Mouse (Mus musculus): ENCODE results near the gene Tcerg1l. TPM values are rescaled to one million over a fixed set of nuclear protein-coding genes. Genes with fewer than 3 reads are reported as not detected.

Tcerg1l gene
- total and polyA plus RNA-seq, 3 experiments, result not detected

- H3K27me3 ChIP-seq (ENCODE audit: control insufficient read depth in 1 of 2, insufficient read depth in 2 of 2, low read length in 2 of 2), result no peaks in the 10 kb centered on the region
- H3K9ac ChIP-seq (ENCODE audit: control insufficient read depth, low read depth, low read length, poor library complexity, severe bottlenecking), result no peak overlapping the region
- DNase-seq (ENCODE audit: low read depth, low spot score), result no peak
- TF ChIP-seq MYB (IDR thresholded peaks at IDR 0.05; ENCODE audit: low read depth, low read length) (no peak), TCF12 (IDR thresholded peaks at IDR 0.05; ENCODE audit: low read depth, low read length) (no peak), MAFK (IDR thresholded peaks at IDR 0.05; ENCODE audit: borderline replicate concordance, low read depth, low read length) (no peak), MAZ (IDR thresholded peaks at IDR 0.05; ENCODE audit: low read depth, low read length) (no peak), POLR2A (IDR thresholded peaks at IDR 0.05; ENCODE audit: control insufficient read depth in 1 of 2, insufficient read depth in 1 of 2, low read depth in 1 of 2, low read length in 2 of 2, poor library complexity in 1 of 2) (no peak), EP300 (IDR thresholded peaks at IDR 0.05; ENCODE audit: low read depth in 1 of 2, low read length in 2 of 2) (no peak), NELFE (IDR thresholded peaks at IDR 0.05; ENCODE audit: low read depth, low read length) (no peak), ZMIZ1 (IDR thresholded peaks at IDR 0.05; ENCODE audit: low read depth, low read length) (no peak), RAD21 (IDR thresholded peaks at IDR 0.05; ENCODE audit: low read depth, low read length) (no peak), MAX (IDR thresholded peaks at IDR 0.05; ENCODE audit: low read length) (no peak), MEF2A (IDR thresholded peaks at IDR 0.05; ENCODE audit: extremely low read depth, insufficient replicate concordance, low read depth, low read length, poor library complexity, severe bottlenecking) (no peak), CHD2 (IDR thresholded peaks at IDR 0.05; ENCODE audit: low read length) (no peak), BHLHE40 (IDR thresholded peaks at IDR 0.05; ENCODE audit: borderline replicate concordance, low read depth, low read length) (no peak), ZNF384 (IDR thresholded peaks at IDR 0.05; ENCODE audit: low read depth, low read length) (no peak), MYC (IDR thresholded peaks at IDR 0.05; ENCODE audit: low read depth, low read length) (no peak), ZKSCAN1 (IDR thresholded peaks at IDR 0.05; ENCODE audit: low read depth, low read length) (no peak), E2F4 (IDR thresholded peaks at IDR 0.05; ENCODE audit: borderline replicate concordance, low read depth, low read length) (no peak), JUND (IDR thresholded peaks at IDR 0.05; ENCODE audit: low read depth, low read length) (no peak), RCOR1 (IDR thresholded peaks at IDR 0.05; ENCODE audit: low read depth, low read length) (no peak)
- H3K4me1 ChIP-seq (ENCODE audit: control insufficient read depth in 1 of 2, insufficient read depth in 2 of 2, low read length in 2 of 2), result no peaks in the 10 kb centered on the region
- H3K27ac ChIP-seq (ENCODE audit: control insufficient read depth, low read depth, low read length), result no peak overlapping the region
- H3K36me3 ChIP-seq (ENCODE audit: control insufficient read depth in 1 of 2, insufficient read depth in 2 of 2, low read length in 2 of 2), result no peaks in the 10 kb centered on the region
- H3K4me3 ChIP-seq (ENCODE audit: control insufficient read depth in 1 of 2, insufficient read depth in 1 of 2, low read depth in 2 of 2, low read length in 2 of 2), result no peak overlapping the region
- H3K9me3 ChIP-seq (replicated peaks; ENCODE audit: insufficient read depth, low read length), result no peaks in the 10 kb centered on the region
- no peaks in the 10 kb centered on the region for H3K79me2 ChIP-seq (ENCODE audit: control insufficient read depth, insufficient read depth, low read length, poor library complexity)
These were observed 16.0 kb upstream of the Tcerg1l start for GRCm38 (mm10) chr7:138413496-138413895.

- no peak overlapping the region for H3K4me3 ChIP-seq (ENCODE audit: control insufficient read depth in 1 of 2, insufficient read depth in 1 of 2, low read depth in 2 of 2, low read length in 2 of 2)
- H3K27me3 ChIP-seq (ENCODE audit: control insufficient read depth in 1 of 2, insufficient read depth in 2 of 2, low read length in 2 of 2), result no peaks in the 10 kb centered on the region
- TF ChIP-seq GATA1 (IDR thresholded peaks at IDR 0.05; ENCODE audit: low read depth, low read length) (no peak), ELF1 (IDR thresholded peaks at IDR 0.05; ENCODE audit: low read depth, low read length) (no peak), ZC3H11A (IDR thresholded peaks at IDR 0.05; ENCODE audit: low read depth, low read length) (no peak), ETS1 (IDR thresholded peaks at IDR 0.05; ENCODE audit: low read depth, low read length) (no peak), TAL1 (IDR thresholded peaks at IDR 0.05; ENCODE audit: low read length) (no peak), TCF12 (IDR thresholded peaks at IDR 0.05; ENCODE audit: low read depth, low read length) (no peak), MAZ (IDR thresholded peaks at IDR 0.05; ENCODE audit: low read depth, low read length) (no peak), JUND (IDR thresholded peaks at IDR 0.05; ENCODE audit: low read depth, low read length) (no peak), EP300 (IDR thresholded peaks at IDR 0.05; ENCODE audit: low read depth in 1 of 2, low read length in 2 of 2) (no peak)
- no peak overlapping the region for H3K9ac ChIP-seq (ENCODE audit: control insufficient read depth, low read depth, low read length, poor library complexity, severe bottlenecking)
- no peak overlapping the region for H3K27ac ChIP-seq (ENCODE audit: control insufficient read depth, low read depth, low read length)
- H3K36me3 ChIP-seq (ENCODE audit: control insufficient read depth in 1 of 2, insufficient read depth in 2 of 2, low read length in 2 of 2), result no peaks in the 10 kb centered on the region
- H3K4me1 ChIP-seq (ENCODE audit: control insufficient read depth in 1 of 2, insufficient read depth in 2 of 2, low read length in 2 of 2), result no peaks in the 10 kb centered on the region
- H3K9me3 ChIP-seq (replicated peaks; ENCODE audit: insufficient read depth, low read length), result no peaks in the 10 kb centered on the region
- H3K79me2 ChIP-seq (ENCODE audit: control insufficient read depth, insufficient read depth, low read length, poor library complexity), result no peaks in the 10 kb centered on the region
- no peak for DNase-seq (ENCODE audit: low read depth, low spot score)
These were observed 4.1 kb upstream of the Tcerg1l start for GRCm38 (mm10) chr7:138401641-138402040.
